Mouse (Mus musculus): ENCODE measurements around the gene Bsdc1. TPM values are rescaled to one million over a fixed set of nuclear protein-coding genes. Genes with fewer than 3 reads are reported as not detected.

The Bsdc1 gene
- polyA plus RNA-seq (2012; rRNA removed) = 28.6 and 30.8 TPM in 2 replicates

DNA sequence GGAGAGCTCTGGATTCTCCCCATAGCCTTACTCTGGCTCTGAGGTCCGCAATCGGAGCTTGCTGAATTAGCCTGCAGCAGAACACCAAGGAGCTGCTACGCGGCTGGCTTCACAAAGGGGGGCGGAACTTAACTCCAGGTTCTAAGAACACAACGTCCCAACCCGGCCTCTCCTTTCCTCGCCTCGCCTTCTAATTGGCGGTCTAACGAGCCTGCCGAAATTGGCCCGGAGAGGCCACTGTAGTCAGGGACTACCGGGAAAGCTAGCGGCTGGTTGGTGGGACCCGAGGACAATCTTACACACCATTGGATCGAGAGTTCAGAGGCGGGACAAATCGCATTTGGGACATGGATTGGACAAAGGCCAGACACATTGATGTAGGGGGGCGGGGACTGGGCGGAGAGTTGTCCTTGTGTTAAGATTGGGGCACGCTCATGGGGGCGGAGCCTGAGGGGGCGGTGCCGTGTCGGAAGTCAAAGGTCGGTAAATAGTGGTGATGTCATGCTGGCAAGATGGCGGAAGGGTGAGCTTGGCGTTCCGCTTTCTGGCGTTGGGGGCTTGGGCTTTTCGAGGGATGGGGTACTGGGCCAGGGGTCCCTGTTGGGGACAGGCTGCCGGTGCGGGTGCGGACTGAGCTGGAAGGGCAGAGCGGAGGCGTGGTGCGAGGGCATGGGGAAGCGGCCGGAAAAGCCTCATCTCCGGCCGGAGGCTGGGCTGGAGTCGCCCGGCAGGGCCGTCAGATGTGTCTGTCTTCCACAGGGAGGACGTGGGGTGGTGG lies at the start of gene Bsdc1:
Gene Bsdc1 (plus strand): TSS at position 399 of the 778 bp plus-strand sequence.

DNA sequence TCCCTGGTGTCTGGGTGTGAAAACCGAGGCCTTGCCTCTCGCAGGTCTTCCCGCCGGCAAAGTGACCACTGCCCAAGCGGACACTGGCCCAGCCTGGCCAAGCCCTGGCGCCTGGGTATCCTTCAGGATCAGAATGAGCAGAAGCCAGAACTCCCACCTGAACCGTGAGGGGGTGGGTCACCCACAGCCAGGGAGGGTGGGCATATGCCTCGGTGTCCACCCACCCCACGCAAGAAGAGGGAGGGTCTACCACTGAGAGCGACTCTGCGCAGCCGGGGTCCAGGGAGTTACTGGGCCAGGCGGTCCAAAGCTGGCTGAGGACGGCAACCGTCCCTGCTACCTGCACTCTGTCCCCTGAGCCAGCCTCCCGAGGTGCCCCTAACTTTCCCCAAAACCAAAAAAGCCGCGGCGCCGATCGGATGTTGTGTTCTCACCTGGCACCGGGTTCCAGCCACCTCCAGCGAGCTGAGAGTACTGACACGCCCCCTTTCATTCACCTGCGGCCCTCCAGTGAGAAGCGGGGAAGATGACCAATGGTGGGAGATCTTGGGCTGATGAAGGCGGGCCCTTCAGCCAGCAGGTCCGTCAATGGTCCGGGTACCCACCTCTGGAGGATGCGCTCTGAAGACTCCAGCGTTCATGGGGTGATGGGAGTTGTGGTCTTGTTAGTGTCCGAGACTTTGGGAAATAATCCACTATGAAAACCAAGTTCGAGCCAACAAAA lies 20.9 kb upstream of the Bsdc1 start, which contains the start of gene Zbtb8b:
Gene Zbtb8b (minus strand): TSS at position 514 of the 724 bp plus-strand sequence.

DNA sequence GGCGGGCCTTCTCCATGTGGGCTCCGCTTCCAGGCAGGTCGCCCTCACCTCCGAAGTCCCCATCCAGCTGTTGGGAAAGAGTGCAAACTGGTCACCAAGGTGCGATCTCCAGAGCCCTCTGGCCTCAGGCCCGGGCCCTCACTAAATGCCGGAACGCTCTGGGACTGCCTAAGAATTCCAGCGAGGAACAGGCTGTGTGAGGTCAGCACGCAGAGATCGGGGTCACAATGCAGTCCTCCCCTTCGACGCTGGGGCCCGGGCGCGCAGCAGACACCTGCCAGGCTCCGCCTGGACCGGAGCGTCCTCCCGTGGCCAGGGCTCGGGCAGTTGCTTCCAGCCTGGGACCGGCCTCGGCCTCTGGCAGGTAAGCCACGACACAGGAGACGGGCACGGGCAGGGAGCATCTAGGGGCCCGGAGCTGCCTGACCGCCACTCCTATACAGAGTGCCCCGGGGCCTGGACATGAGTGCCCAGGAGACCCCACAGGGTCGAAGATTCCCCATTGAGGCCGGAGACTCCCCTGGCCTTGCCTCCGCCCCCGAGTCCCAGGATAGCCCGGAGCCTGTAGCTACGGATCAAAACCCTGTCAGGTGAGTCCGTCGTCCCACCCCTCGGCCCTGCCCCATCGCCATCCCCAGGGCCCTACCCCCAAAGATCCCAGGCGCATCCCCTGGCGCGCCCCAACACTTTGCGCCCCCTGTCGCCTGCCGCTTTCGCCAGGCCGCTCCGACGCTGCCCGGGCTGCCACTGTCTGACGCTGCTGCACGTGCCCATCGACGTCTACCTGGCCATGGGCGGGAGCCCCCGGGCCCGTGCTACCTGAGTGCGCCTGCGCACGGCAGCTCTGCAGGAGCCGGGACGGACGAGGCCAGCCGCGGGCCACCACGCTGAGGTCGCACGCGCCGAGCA lies 29.8 kb downstream of the Bsdc1 start, which contains the start of the genes Tssk3 and Fam229a:
Gene Tssk3 (minus strand): TSS at position 51 of the 909 bp plus-strand sequence.
Gene Fam229a (plus strand): TSS at position 219 of the 909 bp plus-strand sequence.

DNA sequence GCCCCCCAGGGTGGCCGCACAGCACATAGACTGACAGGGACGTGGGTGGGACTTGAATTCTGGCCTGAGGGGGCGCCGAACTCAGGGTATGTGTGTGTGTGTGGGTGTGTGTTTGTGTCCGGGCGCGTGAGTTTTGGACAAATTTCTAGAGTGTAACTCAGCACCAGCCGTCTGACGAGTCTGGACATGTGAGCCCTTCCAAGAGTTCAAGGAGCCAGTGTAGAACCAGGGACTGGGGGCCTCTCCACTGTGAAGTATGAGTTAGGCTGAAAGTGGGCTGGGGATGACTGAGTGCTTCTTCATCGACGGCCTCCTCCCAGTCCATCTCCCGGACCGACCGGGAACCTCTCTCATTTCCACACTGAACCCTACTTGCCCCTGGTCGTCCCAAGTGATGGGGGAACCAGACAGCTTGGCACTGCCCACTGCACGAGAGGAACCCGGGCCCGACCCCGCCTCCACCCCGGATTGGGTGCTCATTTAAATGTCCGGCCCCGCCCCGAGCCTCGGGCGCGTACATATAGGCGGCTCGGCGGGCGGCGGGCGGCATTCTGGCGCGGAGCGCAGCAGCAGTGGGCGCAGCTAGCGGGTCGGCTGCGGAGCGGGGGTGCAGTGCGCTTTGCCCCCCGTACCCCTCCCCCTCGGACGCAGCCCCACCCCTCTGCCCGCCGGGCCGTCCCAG lies 51.8 kb downstream of the Bsdc1 start, which contains the start of gene Marcksl1:
Gene Marcksl1 (plus strand): TSS at position 496 of the 682 bp plus-strand sequence.

Other genes with a start within 250 kb of the Bsdc1 start
- 9.8 and 13.8 TPM in 2 replicates for gene C77080, start 200.2 kb upstream of the Bsdc1 start, polyA plus RNA-seq (2012; rRNA removed)
- 0.48 and 1.6 TPM in 2 replicates for gene Sync, start 174.0 kb upstream of the Bsdc1 start, polyA plus RNA-seq (2012; rRNA removed)
- 115 and 134 TPM in 2 replicates for gene Rbbp4, start 126.2 kb upstream of the Bsdc1 start, polyA plus RNA-seq (2012; rRNA removed)
- 27.3 and 32.9 TPM in 2 replicates for gene Zbtb8os, start 125.9 kb upstream of the Bsdc1 start, polyA plus RNA-seq (2012; rRNA removed)
- gene Zbtb8a, start 83.5 kb upstream of the Bsdc1 start, polyA plus RNA-seq (2012; rRNA removed) = 16.9 and 18.8 TPM in 2 replicates
- 5.6 and 6.8 TPM in 2 replicates for gene Zbtb8b, start 20.7 kb upstream of the Bsdc1 start, polyA plus RNA-seq (2012; rRNA removed)
- gene Tssk3, start 29.4 kb downstream of the Bsdc1 start, polyA plus RNA-seq (2012; rRNA removed) = 0.14 and 0.18 TPM in 2 replicates
- gene Fam229a, start 29.6 kb downstream of the Bsdc1 start, polyA plus RNA-seq (2012; rRNA removed) = 0.26 TPM in 1 of 2 replicates, not detected in the other
- gene Marcksl1, start 52.0 kb downstream of the Bsdc1 start, polyA plus RNA-seq (2012; rRNA removed) = 1,353 and 1,492 TPM in 2 replicates
- 147 and 152 TPM in 2 replicates for gene Hdac1, start 81.1 kb downstream of the Bsdc1 start, polyA plus RNA-seq (2012; rRNA removed)
- gene Lck, start 112.1 kb downstream of the Bsdc1 start, polyA plus RNA-seq (2012; rRNA removed) = 9.5 TPM in 2 replicates
- gene Fam167b, start 117.0 kb downstream of the Bsdc1 start, polyA plus RNA-seq (2012; rRNA removed) = 0.92 and 2.0 TPM in 2 replicates
- gene Eif3i, start 139.1 kb downstream of the Bsdc1 start, polyA plus RNA-seq (2012; rRNA removed) = 314 and 322 TPM in 2 replicates
- 153 and 164 TPM in 2 replicates for gene Tmem234, start 139.1 kb downstream of the Bsdc1 start, polyA plus RNA-seq (2012; rRNA removed)
- gene Dcdc2b, start 152.7 kb downstream of the Bsdc1 start, polyA plus RNA-seq (2012; rRNA removed) = 5.1 and 5.3 TPM in 2 replicates
- 34.5 and 37.2 TPM in 2 replicates for gene Iqcc, start 157.5 kb downstream of the Bsdc1 start, polyA plus RNA-seq (2012; rRNA removed)
- 126 TPM in 2 replicates for gene Ccdc28b, start 162.4 kb downstream of the Bsdc1 start, polyA plus RNA-seq (2012; rRNA removed)
- gene Txlna, start 179.5 kb downstream of the Bsdc1 start, polyA plus RNA-seq (2012; rRNA removed) = 60.4 and 65.8 TPM in 2 replicates
- gene Kpna6, start 211.2 kb downstream of the Bsdc1 start, polyA plus RNA-seq (2012; rRNA removed) = 35.8 and 38.3 TPM in 2 replicates
- gene Tmem39b, start 235.3 kb downstream of the Bsdc1 start, polyA plus RNA-seq (2012; rRNA removed) = 52.7 and 53.0 TPM in 2 replicates

Measured in central nervous system, embryonic 14 days (tissue).